Mouse (Mus musculus) lung, postnatal 0 days (tissue): ENCODE results near the gene Lekr1. TPM values are rescaled to one million over a fixed set of nuclear protein-coding genes. Genes with fewer than 3 reads are reported as not detected.

Experiments
- ATAC-seq: fragments of 200-750 bp; cut with Nextera tagmentation; 2 replicates; pipeline ENCODE4 v1.8.0; 2017; ENCODE audit warnings: moderate library complexity
- DNase-seq: peaks from one replicate; pipeline ENCODE4 v3.0.0-alpha.2; 2016; ENCODE audit warnings: low spot score
- H3K27ac ChIP-seq: fragments of 300-500 bp; sonication (generic); 2 replicates; pipeline ENCODE4 v1.5.1; 2014; ENCODE audit warnings: antibody characterized with exemption, mild to moderate bottlenecking, low read length, mixed read lengths
- H3K27me3 ChIP-seq: fragments of 300-500 bp; sonication (generic); replicated peaks from 2 replicates; pipeline ENCODE4 v1.6.1; 2014; ENCODE audit warnings: low read length, mixed read lengths; ENCODE audit not compliant: insufficient read depth
- H3K36me3 ChIP-seq: fragments of 300-500 bp; sonication (generic); 2 replicates; pipeline ENCODE4 v1.6.1; 2014; ENCODE audit warnings: low read length, mixed read lengths; ENCODE audit not compliant: insufficient read depth
- H3K4me1 ChIP-seq: fragments of 300-500 bp; sonication (generic); 2 replicates; pipeline ENCODE4 v1.6.1; 2014; ENCODE audit warnings: antibody characterized with exemption, low read depth, low read length, mixed read lengths; ENCODE audit not compliant: insufficient read depth
- H3K4me2 ChIP-seq: fragments of 300-500 bp; sonication (generic); replicated peaks from 2 replicates; pipeline ENCODE4 v1.6.1; 2014; ENCODE audit warnings: low read depth, mild to moderate bottlenecking, low read length, moderate library complexity, mixed read lengths
- H3K4me3 ChIP-seq: fragments of 300-500 bp; sonication (generic); 2 replicates; pipeline ENCODE4 v1.5.1; 2014; ENCODE audit warnings: low read depth, low read length
- H3K9ac ChIP-seq: fragments of 300-500 bp; sonication (generic); replicated peaks from 2 replicates; pipeline ENCODE4 v1.6.1; 2014; ENCODE audit warnings: low read depth, mild to moderate bottlenecking
- H3K9me3 ChIP-seq: fragments of 300-500 bp; sonication (generic); 2 replicates; pipeline ENCODE4 v1.6.1; 2016; ENCODE audit warnings: low read length, mixed read lengths
- CTCF ChIP-seq: IDR thresholded peaks from 2 replicates; pipeline ENCODE4 v1.5.1; 2016; ENCODE audit warnings: antibody characterized with exemption, mild to moderate bottlenecking
- EP300 ChIP-seq: IDR thresholded peaks from 2 replicates; pipeline ENCODE4 v1.6.1; 2016; ENCODE audit warnings: antibody characterized with exemption, mild to moderate bottlenecking, control low read depth
- WGBS: fragments of 180-500 bp; shearing (Covaris S2); extraction: QIAGEN DNeasy Blood & Tissue Kit; methylation state at CpG from one replicate; pipeline ENCODE4 v1.1.7; 2014; 5-methylcytosine and 5-hydroxymethylcytosine counted together
- polyA plus RNA-seq: library from polyadenylated mRNA; unstranded; fragments of >200 nt; fragmentation: Nextera tagmentation; extraction: Ambion mirVana; gene quantifications from 2 replicates; pipeline ENCODE4 v1.2.1, GENCODE M21; 2015

Gene Lekr1
- polyA plus RNA-seq, 1 experiment from 2014 or later, result 4.3 TPM

DNA sequence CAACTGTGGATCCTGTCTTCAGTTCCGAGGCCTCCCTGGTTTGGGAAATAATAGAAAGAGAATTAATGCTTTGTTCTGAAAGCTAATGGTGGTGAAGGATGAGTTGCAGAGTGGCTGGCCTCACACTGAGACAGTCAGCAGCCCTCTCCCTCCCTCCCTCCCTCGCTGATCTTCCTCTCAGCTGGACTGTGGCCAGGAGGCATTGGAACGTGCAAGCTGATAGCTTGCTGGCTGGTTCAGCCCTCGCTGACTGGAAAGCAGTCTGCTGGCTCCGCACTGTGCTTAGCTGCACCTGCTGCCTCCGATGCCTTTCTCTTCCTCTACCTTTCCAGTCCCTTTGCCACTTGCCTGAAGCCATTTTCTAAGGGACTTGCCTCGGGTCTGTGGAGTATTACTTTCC is 163.2 kb downstream of the Lekr1 start:
- WGBS, result 21% methylated on average over 7 of the region's 7 CpGs
- Histone ChIP-seq H3K4me2 (no peak overlapping the region), H3K9ac (no peak overlapping the region), H3K9me3 (no peaks in the 10 kb centered on the region), H3K27me3 (no peaks in the 10 kb centered on the region), H3K27ac (no peak overlapping the region), H3K4me3 (no peak overlapping the region), H3K4me1 (peaks cover 13% of the 10 kb centered on the region), H3K36me3 (no peaks in the 10 kb centered on the region)
- TF ChIP-seq EP300, result no peak
- peak; percentile 48; the same call in 1 of the 2 replicates for ATAC-seq
- DNase-seq, result peak; percentile 70

DNA sequence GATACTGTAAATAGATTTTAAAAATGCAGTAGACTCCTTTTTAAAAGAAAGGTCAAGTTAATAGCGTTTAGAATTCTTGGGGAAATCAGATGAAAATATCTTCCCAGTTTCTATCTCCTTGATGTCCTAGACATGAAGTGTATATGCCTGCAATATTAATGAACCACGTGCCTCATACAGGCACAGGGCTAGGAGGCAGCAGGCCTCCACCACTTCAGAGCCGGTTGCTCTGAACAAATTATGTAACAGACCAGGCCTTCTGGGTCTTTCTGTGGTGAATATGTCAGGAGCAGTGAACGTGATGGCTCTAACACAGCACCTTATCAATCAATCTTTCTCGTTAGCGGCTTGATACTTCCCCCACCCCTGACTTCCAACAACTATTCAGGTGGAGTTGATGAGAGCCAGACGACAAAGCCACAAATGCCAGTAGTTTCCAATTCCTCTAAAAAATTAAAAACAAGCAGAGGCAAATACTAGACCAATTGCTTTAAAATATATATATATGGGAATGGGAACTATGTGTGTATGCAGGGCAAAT is 164.0 kb downstream of the Lekr1 start:
- Histone ChIP-seq H3K36me3 (no peaks in the 10 kb centered on the region), H3K4me2 (no peak overlapping the region), H3K9ac (no peak overlapping the region), H3K9me3 (no peaks in the 10 kb centered on the region), H3K27me3 (no peaks in the 10 kb centered on the region), H3K4me3 (no peak overlapping the region), H3K27ac (no peak overlapping the region), H3K4me1 (peaks cover 13% of the 10 kb centered on the region)
- 53% methylated on average over 7 of the region's 7 CpGs for WGBS
- DNase-seq (no peak), ATAC-seq (no peak)
- TF ChIP-seq EP300, result no peak
- no peak for TF ChIP-seq CTCF

GRCm38 (mm10) chr3:65830801-65831200 is 164.8 kb downstream of the Lekr1 start:
- no peak for DNase-seq
- H3K9me3 ChIP-seq, result no peaks in the 10 kb centered on the region
- H3K9ac ChIP-seq, result no peak overlapping the region
- WGBS, result 11% methylated on average over 16 of the region's 16 CpGs
- no peak for TF ChIP-seq EP300
- TF ChIP-seq CTCF, result no peak
- no peaks in the 10 kb centered on the region for H3K36me3 ChIP-seq
- H3K4me1 ChIP-seq, result peaks cover 13% of the 10 kb centered on the region
- H3K27ac ChIP-seq, result no peak overlapping the region
- no peak overlapping the region for H3K4me2 ChIP-seq
- H3K4me3 ChIP-seq, result no peak overlapping the region
- ATAC-seq, result 0 out of 2 replicates have a peak, but pooled peaks have one; percentile 21
- H3K27me3 ChIP-seq, result no peaks in the 10 kb centered on the region

DNA sequence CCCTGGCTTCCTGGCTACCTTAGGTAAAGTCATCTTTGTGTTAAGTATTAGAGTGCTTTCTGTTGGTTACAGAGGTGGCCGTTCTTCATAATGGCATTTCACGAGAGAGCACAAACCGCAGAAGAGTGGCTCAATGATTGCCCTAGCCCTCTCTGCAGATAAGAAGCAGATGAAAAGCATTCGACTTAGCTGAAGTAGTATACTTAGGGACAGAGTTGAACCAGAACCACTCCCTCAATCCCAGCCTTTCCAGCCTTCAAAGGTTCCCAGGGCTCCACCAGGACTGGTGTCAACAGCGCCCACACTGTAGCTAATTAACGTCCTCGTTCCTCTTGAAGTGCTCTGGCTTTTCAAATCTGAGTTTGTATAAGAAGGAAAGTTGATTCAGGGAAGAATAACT is 166.4 kb downstream of the Lekr1 start:
- Histone ChIP-seq H3K4me3 (no peak overlapping the region), H3K9me3 (no peaks in the 10 kb centered on the region), H3K4me1 (peaks cover 13% of the 10 kb centered on the region), H3K36me3 (no peaks in the 10 kb centered on the region), H3K9ac (no peak overlapping the region), H3K27me3 (no peaks in the 10 kb centered on the region), H3K27ac (no peak overlapping the region), H3K4me2 (no peak overlapping the region)
- ATAC-seq, result peak; percentile 91
- 32% methylated on average over 7 of the region's 7 CpGs for WGBS
- peak; percentile 69 for DNase-seq
- TF ChIP-seq EP300, result peak; percentile 86
- TF ChIP-seq CTCF, result no peak

DNA sequence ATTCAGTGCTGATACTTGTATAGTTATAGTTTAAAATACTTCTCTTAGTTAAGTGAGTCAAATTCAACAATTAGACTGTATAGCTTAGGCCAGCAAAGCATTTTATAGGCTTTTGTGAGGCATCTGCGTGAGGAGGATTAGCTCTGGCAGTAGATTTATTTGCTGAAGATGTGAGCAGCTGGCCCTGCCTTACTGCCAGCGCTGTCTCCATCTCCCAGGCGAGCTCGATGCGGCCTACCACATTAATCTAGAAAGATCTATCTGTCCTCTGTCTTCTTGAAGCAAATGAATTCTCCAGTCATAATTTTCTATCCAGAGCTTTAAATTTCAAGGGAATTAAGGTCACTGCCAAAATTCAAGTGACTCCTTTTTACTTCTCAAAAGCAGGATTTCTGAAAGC is 170.4 kb downstream of the Lekr1 start:
- no peaks in the 10 kb centered on the region for H3K27me3 ChIP-seq
- no peaks in the 10 kb centered on the region for H3K9me3 ChIP-seq
- no peak overlapping the region for H3K4me3 ChIP-seq
- no peaks in the 10 kb centered on the region for H3K36me3 ChIP-seq
- no peak for TF ChIP-seq CTCF
- TF ChIP-seq EP300, result no peak
- DNase-seq (no peak), ATAC-seq (no peak)
- H3K4me1 ChIP-seq, result no peaks in the 10 kb centered on the region
- WGBS, result 75% methylated on average over 5 of the region's 5 CpGs
- H3K27ac ChIP-seq, result no peak overlapping the region
- H3K9ac ChIP-seq, result no peak overlapping the region
- no peak overlapping the region for H3K4me2 ChIP-seq

DNA sequence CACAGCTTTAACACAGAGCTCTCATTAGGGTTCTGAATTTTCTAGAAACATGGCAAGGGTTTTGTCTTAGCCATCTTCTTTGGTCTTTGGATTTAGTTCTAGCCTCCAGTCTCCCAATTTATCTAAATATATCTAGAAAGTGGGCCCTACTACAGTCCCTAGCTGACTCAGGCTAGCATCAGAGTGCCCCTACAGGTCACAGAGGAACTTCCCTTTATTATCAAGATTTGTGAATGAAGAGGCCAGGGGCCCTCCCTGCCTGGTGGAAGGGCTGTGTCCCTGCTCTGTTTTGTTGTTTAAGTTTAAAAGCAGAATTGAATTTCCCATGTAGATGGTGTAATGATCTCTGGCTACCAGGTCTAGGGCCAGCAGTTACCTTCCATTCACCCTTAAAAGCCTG is 173.6 kb downstream of the Lekr1 start:
- no peak for DNase-seq
- H3K36me3 ChIP-seq, result no peaks in the 10 kb centered on the region
- ATAC-seq, result no peak

GRCm38 (mm10) chr3:65841175-65841574 is 175.1 kb downstream of the Lekr1 start:
- WGBS, result 88% methylated on average over 8 of the region's 8 CpGs
- no peaks in the 10 kb centered on the region for H3K9me3 ChIP-seq
- no peaks in the 10 kb centered on the region for H3K36me3 ChIP-seq
- no peak overlapping the region for H3K9ac ChIP-seq
- peaks cover 5% of the 10 kb centered on the region; the same call in 1 of the 2 replicates for H3K4me1 ChIP-seq
- H3K4me2 ChIP-seq, result no peak overlapping the region
- no peaks in the 10 kb centered on the region for H3K27me3 ChIP-seq
- TF ChIP-seq EP300, result no peak
- TF ChIP-seq CTCF, result no peak
- ATAC-seq (no peak), DNase-seq (no peak)
- no peak overlapping the region for H3K27ac ChIP-seq
- no peak overlapping the region for H3K4me3 ChIP-seq

More for the DNA sequence above, 173.6 kb downstream of the Lekr1 start:
- Histone ChIP-seq H3K9me3 (no peaks in the 10 kb centered on the region), H3K27me3 (no peaks in the 10 kb centered on the region), H3K4me1 (peaks cover 5% of the 10 kb centered on the region; the same call in 1 of the 2 replicates), H3K4me2 (no peak overlapping the region), H3K4me3 (no peak overlapping the region), H3K27ac (no peak overlapping the region), H3K9ac (no peak overlapping the region)
- TF ChIP-seq CTCF (peak; percentile 40), EP300 (no peak)
